Mouse (Mus musculus) kidney, adult 18-20 months (tissue): ENCODE measurements at regions not wholly inside any gene's neighbourhood (a gene's known extent, or its start where the extent isn't known, plus 50 kb on each side); places are given as distances from the start of the nearest gene placed in this dataset.

Source experiments
- DNase-seq: peaks from one replicate; pipeline ENCODE4 v3.0.0; 2021

DNA sequence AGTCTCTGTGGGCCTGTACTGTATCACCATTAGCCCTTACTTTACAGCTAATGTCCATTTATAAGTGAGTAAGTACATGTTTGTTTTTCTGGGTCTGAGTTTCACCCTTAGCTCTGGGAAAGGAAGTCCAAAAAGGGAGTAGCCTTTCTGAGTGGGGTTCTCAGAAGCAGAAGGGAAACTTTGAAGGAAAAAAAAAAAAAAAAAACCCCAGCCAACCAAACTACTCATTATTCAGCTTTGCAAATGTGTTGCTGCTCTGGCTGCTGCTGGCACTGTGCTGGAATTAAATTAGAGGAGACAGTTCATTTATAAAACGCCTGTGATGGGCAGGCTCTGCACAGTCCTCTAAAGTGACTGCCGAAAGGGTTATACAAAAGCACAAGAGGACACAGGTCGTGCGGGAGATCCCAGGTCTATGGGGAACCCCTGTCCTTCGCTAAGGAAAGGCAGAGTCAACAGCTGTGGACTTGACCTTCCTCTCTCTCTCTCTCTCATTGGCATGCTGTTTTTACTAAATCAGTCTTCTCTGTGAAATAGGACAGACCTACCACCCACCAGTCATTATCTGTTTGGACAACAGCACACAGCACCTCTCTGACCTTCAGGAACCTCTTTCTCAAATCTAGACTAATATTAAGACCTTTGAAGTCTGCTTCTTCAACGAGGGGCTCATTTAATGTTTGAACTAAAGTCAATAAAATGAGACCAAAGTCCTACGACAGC is 165.4 kb downstream of the Cd47 start:
- no peak for DNase-seq

DNA sequence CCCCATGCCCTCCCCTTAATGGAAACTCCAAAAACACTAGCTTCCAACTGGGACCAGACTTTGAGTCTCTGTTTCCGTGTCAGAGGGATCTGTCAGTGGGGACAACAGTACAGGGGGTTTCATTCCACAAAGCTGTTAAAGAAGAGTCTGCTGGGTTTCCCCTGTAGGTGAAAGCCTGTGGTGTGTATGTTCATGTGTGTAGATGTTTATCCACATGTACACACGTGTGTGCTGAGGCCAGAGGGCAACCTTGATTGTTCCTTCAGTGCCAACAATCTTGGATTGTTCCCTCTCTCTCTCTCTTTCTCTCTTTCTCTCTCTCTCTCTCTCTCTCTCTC is 165.9 kb downstream of the Cd47 start:
- DNase-seq: no peak

DNA sequence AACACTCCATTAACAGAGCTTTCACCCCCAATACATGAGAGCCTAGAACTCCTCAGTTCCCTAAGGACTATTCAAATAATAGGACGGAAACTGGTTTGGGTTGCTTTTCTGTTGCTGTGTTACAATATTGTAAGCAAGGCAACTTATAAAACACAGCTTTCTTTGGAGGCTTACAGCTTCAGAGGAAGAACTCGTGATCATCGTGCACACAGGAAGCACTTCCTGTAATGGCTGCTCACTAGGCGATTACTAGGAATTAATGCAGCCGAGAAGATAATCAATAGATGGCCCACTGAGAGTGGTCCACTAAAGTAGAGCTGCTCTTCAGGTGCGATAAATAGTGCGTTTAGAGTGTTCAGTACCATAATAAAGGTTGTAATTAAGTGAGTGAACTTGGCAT is 166.8 kb downstream of the Cd47 start:
- DNase-seq: no peak

DNA sequence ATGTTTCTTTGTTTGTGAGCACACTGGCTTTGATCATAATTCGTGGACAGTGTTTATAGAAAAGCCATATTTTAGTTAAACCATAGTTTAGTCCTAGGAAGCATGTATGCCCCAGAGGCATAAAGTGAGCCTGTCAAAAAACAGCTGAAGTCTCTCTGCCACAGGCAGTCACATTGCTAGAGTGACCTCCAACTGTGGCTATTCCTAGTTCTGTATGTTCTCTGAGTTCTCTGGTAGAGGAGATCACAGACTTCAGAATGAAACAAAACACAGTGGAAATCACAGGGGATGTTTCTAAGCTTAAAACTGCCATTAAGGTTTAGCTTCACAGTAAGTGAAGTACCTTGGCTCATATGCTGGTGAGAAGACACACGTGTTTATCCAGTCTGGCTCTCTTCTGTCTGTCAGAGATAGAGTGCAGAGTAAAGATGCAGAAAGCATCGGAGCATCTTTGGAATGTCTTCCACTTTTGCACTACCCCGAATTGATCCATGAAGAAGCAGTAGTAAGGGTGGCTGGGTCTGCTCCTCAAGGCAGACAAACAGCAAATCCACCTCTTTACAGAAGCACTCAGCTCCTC is 168.0 kb downstream of the Cd47 start:
- DNase-seq: no peak

- DNase-seq: no peak
Observed at GRCm38 (mm10) chr16:49969035-49969434, 168.7 kb downstream of the Cd47 start.

DNA sequence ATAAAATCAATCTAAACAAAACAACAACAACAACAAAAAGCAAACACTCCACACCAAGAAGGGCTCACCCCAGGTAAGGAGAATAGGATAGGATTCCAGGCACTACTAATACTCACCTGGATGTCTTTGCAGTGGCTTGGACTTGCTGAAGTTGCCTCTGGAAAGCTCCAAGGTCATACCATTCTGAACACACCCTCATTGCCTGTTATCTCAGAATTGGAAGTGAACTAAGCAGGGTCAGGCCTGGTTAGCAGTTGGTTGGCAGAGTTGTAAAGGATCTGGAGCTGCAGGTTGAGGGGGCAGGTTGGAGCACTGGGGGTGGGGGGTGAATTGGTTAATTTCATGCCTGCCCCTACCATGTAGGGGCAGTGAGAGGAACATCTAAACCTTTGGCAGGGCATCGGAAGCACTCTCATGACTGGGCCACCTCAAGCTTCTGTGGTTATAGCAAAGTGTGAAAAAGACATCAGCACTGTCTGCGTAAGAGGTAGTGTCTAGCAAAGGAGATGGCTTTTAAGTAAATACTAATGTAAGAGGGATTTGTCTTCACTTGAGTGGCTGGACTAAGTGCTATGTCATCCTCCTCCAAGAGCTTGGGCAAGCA is 169.5 kb downstream of the Cd47 start:
- DNase-seq: no peak

GRCm38 (mm10) chr16:49970297-49970804 is 170.0 kb downstream of the Cd47 start:
- DNase-seq: no peak

DNA sequence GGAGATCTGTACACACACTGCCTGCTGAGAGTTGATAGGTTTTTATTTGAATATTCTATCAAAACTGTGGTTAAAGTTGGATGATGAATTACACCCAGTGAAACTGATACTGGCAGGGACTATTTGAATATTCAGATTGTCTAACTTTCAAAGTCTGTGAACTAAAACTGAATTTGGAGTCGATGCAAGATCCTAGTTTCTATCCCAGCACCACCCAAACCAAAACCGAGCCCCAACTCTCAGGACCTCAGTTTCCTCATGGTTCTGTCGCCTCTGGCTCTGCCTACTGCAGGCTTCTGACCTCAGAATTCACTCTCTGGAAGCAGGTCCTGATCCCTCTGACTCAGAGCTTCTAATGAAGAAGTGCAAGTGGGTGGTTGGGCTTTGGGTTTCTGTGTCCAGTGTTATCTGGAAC is 170.8 kb downstream of the Cd47 start:
- DNase-seq: no peak

- DNase-seq: no peak
Observed at GRCm38 (mm10) chr16:49977276-49977675, 176.9 kb downstream of the Cd47 start.

DNA sequence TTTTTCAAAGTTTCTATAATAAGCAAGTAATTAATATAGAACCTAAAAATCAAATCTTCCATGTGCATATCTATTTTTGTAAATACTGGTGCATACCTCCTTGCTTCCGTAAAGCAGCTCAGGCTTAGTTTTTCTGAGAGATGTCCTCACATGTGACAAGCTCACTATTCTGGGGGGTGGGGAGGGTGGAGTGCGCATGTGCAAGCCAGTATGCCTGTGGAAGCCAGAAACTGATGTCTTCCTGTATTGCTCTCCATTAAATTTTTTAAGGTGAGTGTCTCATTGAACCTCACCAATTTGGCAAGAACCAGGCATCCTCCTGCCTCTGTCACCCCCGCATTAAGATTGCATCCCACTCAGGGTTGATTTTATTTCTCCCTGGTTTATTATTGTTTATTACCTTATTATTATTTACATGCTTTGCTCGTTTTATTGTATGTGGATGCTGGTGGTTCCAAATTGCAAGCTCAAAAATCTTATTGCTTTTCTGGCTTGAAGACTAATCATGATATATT is 179.2 kb downstream of the Cd47 start:
- no peak for DNase-seq

DNA sequence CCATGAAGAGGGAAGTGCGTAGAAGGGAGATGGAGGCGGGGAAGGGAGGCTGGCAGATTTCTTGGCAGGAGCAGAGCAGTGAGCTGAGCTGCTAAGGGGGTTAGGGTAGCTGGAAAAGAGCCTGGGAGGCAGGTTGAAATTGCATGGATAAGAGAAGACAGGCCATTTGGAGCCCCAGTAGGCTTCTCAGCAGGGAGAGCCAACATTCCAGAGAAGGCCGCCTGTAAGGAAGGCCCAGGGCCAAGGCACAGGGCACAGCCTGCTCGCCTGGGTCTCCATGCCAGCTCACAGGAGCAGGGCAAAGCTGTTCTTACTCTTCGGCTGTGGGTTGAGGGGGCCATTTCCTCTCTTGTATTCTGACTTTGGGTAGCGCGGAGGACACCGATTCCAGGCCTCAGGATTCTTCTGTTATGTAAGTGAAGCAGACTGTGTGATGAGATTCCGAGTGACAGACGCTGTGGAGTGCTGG is 179.9 kb downstream of the Cd47 start:
- DNase-seq: no peak

DNA sequence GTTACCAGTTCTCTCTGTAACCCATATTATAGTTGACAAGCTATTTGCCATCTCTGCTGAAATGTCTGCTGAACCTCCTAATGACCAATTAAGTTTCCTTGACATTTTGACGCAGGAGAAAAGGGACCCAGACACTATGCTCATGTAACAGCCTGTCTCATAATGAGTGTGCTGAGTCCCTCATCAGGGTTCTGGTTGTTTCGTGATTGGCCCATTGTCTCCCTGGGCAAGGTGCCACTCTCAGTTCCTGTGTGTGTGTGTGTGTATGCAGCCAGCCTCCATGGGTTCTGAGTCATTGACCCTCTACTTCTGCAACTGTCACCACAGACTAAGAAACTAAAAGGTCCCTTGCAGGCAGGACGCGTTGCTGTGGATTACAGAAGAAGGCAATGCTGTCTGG is 181.8 kb downstream of the Cd47 start:
- no peak for DNase-seq

DNA sequence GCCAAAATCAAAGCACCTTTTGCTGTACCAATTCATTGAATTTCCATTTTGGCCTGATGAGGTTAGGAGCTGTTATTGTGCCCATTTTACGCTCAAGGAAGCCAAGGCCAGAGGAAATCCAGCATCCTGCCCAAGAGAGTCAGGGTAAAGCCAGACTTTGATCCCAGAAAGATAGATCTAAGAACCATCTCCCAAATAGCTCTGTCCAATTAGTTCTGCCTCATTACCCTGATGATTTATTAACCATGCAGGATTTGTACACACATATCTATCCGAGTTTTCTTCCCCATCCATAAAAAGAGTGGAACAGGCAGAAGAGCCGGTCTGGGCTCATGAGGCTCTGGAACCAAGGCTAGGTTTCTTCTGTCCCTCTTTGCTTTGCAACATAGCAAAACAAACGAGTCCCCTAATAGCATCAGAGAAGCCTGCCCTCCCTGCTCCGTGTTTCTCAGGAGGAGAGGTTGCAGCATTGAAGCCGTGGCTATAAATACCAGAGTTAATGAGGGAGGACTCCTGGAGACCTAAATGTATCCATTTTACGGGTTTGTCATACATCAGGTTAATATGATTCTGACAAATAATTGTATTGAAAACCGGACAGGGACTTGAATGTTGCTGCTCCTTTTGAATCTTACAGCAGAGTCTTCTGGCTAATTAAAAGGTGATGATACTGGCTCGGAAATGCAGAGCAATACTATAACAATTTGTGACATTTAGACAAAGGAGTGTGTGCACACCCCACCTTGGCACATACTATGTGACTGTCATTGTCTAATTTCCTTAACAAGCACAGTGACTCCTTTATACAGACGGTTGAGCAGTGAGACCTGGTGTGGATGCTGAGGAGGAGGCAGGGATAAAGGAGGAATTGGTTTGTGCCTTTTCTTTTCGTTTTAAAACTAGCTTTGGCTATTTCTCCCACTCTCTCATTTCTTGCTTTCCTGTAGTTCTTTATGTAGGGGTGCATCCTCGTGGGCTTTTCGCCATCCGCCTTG is 185.0 kb downstream of the Cd47 start:
- DNase-seq: no peak

DNA sequence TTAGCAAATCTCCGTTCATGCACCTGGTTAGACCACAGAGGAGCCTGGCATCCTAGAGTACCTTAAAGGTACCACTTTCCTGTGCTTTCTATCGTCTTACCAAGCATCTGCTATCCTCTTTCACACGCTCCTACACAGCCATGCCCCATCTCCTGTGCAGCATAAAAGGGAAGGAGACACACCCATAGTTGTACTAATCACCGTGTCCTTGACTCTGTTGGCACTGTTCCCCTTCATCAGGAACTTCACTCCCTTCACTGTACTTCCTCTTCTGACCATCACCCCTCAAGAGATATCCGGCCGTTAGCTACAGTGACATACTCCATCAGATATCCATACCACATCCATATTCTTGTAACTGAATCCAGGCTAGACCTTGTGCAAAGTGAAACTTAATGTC is 186.6 kb downstream of the Cd47 start:
- DNase-seq: no peak

DNA sequence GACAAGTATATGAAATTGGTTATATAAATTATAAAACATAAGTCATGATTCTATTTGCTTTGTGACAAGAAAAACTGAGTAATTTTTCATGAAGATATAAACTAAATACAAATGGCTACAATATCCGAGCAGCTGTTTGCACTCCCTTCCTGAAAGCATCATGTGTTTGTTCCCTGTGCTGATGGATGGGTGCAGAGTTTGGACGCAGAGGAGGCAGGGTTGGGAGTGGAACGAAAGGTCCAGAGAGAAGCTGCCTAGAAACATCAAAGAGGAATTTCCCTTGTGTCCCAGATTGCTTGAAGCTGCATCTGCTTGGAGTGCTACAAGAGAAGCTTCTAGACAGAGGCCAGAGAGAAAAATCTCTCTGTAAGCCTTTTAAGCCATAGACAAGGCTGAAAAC is 195.5 kb downstream of the Cd47 start:
- DNase-seq: no peak

- DNase-seq: no peak
Observed at GRCm38 (mm10) chr16:49996593-49996992, 196.3 kb downstream of the Cd47 start.

DNA sequence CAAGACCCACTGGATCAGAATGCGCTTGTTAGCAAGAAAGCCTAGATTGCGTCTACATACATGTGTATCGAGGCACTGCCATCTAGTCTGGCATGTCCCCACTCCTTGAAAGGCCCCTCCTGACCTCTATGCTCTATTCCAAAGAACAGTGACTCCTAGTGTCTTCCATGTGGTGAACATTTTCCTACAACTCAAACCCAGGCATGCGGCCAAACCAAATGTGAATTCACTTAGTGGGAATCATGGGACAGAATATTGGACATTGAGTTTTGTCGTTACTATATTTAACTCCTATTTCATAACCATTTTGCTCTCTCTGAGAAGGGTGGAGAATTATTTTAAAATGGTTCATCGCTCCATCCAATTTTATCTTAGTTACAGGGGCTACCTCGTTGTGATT is 196.7 kb downstream of the Cd47 start:
- DNase-seq: no peak

- no peak for DNase-seq
Observed at GRCm38 (mm10) chr16:50000805-50001204, 200.5 kb downstream of the Cd47 start.

- no peak for DNase-seq
Observed at GRCm38 (mm10) chr16:50001662-50002455, 201.5 kb downstream of the Cd47 start.

- DNase-seq: no peak
Observed at GRCm38 (mm10) chr16:50002456-50002788, 202.1 kb downstream of the Cd47 start.

DNA sequence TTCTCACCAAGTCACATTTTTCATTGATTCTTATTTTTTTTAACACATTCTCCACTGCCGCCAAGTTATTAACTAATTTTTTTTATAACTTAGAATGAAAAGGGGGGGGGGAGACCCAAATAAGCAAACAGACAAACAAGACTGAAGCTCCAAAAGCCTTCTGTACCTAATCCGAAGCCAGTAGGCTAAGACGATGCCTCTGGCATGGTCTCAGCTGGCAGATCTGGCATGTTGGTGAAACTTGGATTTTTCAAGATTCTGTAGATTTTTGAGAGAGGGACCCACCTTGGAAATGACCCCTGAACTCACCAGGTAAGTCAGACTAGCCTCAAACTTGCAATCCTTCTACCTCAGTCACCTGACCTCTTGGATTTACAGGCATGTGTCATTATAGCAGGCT is 208.7 kb downstream of the Cd47 start:
- no peak for DNase-seq

GRCm38 (mm10) chr16:50009542-50009941 is 209.2 kb downstream of the Cd47 start:
- peak; percentile 34 for DNase-seq
